Mouse (Mus musculus) CH12.LX (cell line): ENCODE measurements at regions not wholly inside any gene's neighbourhood (a gene's known extent, or its start where the extent isn't known, plus 50 kb on each side); places are given as distances from the start of the nearest gene placed in this dataset.

Experiments used
- CTCF ChIP-seq, 2 experiments: IDR thresholded peaks in 1 of 2; conservative IDR thresholded peaks in 1 of 2; 2 replicates each; pipeline ENCODE4 v1.5.1; 2011 to 2012; ENCODE audit warnings: low read depth in 2 of 2, low read length in 2 of 2, improper control_type of control experiment in 1 of 2, inconsistent platforms in 1 of 2, mild to moderate bottlenecking in 1 of 2, moderate library complexity in 1 of 2
- ELF1 ChIP-seq: IDR thresholded peaks from 2 replicates; pipeline ENCODE4 v1.6.1; 2014; ENCODE audit warnings: low read depth, mild to moderate bottlenecking, inconsistent platforms, low read length, improper control_type of control experiment
- NELFE ChIP-seq: IDR thresholded peaks from 2 replicates; pipeline ENCODE4 v1.6.1; 2011; ENCODE audit warnings: low read depth, low read length, improper control_type of control experiment
- POLR2A ChIP-seq: IDR thresholded peaks from 2 replicates; pipeline ENCODE4 v1.6.1; 2011; ENCODE audit warnings: low read depth, mild to moderate bottlenecking, improper control_type of control experiment, low read length

- TF ChIP-seq POLR2A (no peak), CTCF (conservative IDR thresholded peaks at IDR 0.05 in 1 of 2, IDR thresholded peaks at IDR 0.05 in 1 of 2; ENCODE audit: low read depth in 2 of 2, low read length in 2 of 2) (no peak), NELFE (no peak), ELF1 (no peak)
Observed at GRCm38 (mm10) chr9:27643916-27644315, 146.7 kb upstream of the Opcml start.
